Mouse (Mus musculus) hindbrain, embryonic 14.5 days (tissue): Measurements from ENCODE around the gene Pomc. TPM values are rescaled to one million over a fixed set of nuclear protein-coding genes. Genes with fewer than 3 reads are reported as not detected.

ENCODE experiments used
- ATAC-seq: fragments of 200-750 bp; cut with Nextera tagmentation; 2 replicates; pipeline ENCODE4 v1.8.0; 2017; ENCODE audit warnings: moderate number of reproducible peaks, mild to moderate bottlenecking, moderate TSS enrichment, moderate library complexity; ENCODE audit not compliant: low FRiP score
- DNase-seq: peaks from one replicate; pipeline ENCODE4 v3.0.0-alpha.2; 2015; ENCODE audit warnings: low spot score
- H3K27ac ChIP-seq: fragments of 300-500 bp; sonication (generic); 2 replicates; pipeline ENCODE4 v1.5.1; 2014; ENCODE audit warnings: mild to moderate bottlenecking, moderate library complexity
- H3K27me3 ChIP-seq: fragments of 300-500 bp; sonication (generic); 2 replicates; pipeline ENCODE4 v1.6.1; 2014; ENCODE audit warnings: mild to moderate bottlenecking, low read length, mixed read lengths; ENCODE audit not compliant: control insufficient read depth, insufficient read depth
- H3K36me3 ChIP-seq: fragments of 300-500 bp; sonication (generic); replicated peaks from 2 replicates; pipeline ENCODE4 v1.6.1; 2014; ENCODE audit not compliant: control insufficient read depth, insufficient read depth
- H3K4me1 ChIP-seq: fragments of 300-500 bp; sonication (generic); replicated peaks from 2 replicates; pipeline ENCODE4 v1.6.1; 2014; ENCODE audit warnings: antibody characterized with exemption, low read length, mixed read lengths; ENCODE audit not compliant: control insufficient read depth, insufficient read depth
- H3K4me2 ChIP-seq: fragments of 300-500 bp; sonication (generic); replicated peaks from 2 replicates; pipeline ENCODE4 v1.6.1; 2014; ENCODE audit warnings: mild to moderate bottlenecking, moderate library complexity
- H3K4me3 ChIP-seq: fragments of 300-500 bp; sonication (generic); replicated peaks from 2 replicates; pipeline ENCODE4 v1.5.1; 2014; ENCODE audit warnings: mild to moderate bottlenecking, low read length
- H3K9ac ChIP-seq: fragments of 300-500 bp; sonication (generic); 2 replicates; pipeline ENCODE4 v1.6.1; 2014
- H3K9me3 ChIP-seq: fragments of 300-500 bp; sonication (generic); 2 replicates; pipeline ENCODE4 v1.6.1; 2016; ENCODE audit warnings: low read length; ENCODE audit not compliant: control insufficient read depth
- WGBS: fragments of 180-500 bp; shearing (Covaris S2); extraction: QIAGEN DNeasy Blood & Tissue Kit; methylation state at CpG from one replicate; pipeline ENCODE4 v1.1.7; 2014; 5-methylcytosine and 5-hydroxymethylcytosine counted together
- polyA plus RNA-seq: library from polyadenylated mRNA; unstranded; fragments of >200 nt; fragmentation: Nextera tagmentation; extraction: Ambion mirVana; gene quantifications from 2 replicates; pipeline ENCODE4 v1.2.1, GENCODE M21; 2014

Pomc gene
- polyA plus RNA-seq, 1 experiment from 2014 or later: 3.9 TPM

DNA sequence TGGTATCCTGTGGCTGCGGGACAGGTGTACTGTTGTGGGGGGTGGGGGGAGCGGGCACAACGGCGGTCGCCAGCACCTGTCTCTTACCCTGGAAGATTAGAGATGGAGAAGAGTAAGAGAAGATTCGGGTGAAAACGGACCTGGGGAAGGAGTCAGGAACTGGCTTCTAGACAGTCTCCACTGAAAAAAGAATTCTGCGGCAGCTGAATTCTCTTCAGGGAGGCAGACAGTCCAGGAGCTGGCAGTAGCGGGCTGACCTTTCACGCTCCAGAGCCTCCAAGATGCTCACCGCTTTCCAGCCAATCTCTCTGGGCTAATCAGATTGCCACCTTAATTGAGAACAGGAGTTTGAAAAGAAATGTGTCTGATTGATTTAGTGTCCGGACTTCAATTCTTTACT lies 54.0 kb downstream of the Pomc start:
- Histone ChIP-seq H3K4me3 (no peak overlapping the region), H3K9ac (no peak overlapping the region), H3K36me3 (no peaks in the 10 kb centered on the region), H3K27me3 (no peaks in the 10 kb centered on the region), H3K4me2 (0 out of 2 replicates have a peak overlapping the region, but pooled peaks have one; percentile 2), H3K9me3 (no peaks in the 10 kb centered on the region), H3K4me1 (peaks cover 30% of the 10 kb centered on the region), H3K27ac (peak overlapping the region; percentile 41; the same call in 1 of the 2 replicates)
- DNase-seq (no peak), ATAC-seq (peak; percentile 58; the same call in 1 of the 2 replicates)
- WGBS: 46% methylated on average over 12 of the region's 12 CpGs

Other genes with a start within 250 kb of the Pomc start
- gene Dnmt3a, start 148.9 kb upstream of the Pomc start, polyA plus RNA-seq: 61.9 and 62.1 TPM in 2 replicates
- gene Efr3b, start 84.0 kb downstream of the Pomc start, polyA plus RNA-seq: 35.9 and 36.7 TPM in 2 replicates
- 21.8 and 23.7 TPM in 2 replicates for gene Dnajc27, start 127.6 kb downstream of the Pomc start, polyA plus RNA-seq
- gene Adcy3, start 178.2 kb downstream of the Pomc start, polyA plus RNA-seq: 12.1 and 12.6 TPM in 2 replicates